Mouse (Mus musculus) ES-E14 (cell line): ENCODE results near the gene Olfr835. TPM values are rescaled to one million over a fixed set of nuclear protein-coding genes. Genes with fewer than 3 reads are reported as not detected.
A peak's percentile ranks its signal among the peaks of the same experiment; 100 is the strongest.

Source experiments
- DNase-seq: peaks from one replicate; pipeline ENCODE4 v3.0.0-alpha.2; 2013; ENCODE audit warnings: low read depth, low spot score
- H3K27ac ChIP-seq: 2 replicates; pipeline ENCODE4 v1.5.1; 2012; ENCODE audit warnings: low read depth, mild to moderate bottlenecking, low read length, moderate library complexity, mixed read lengths; ENCODE audit not compliant: poor library complexity, insufficient read depth, severe bottlenecking
- H3K36me3 ChIP-seq: 2 replicates; pipeline ENCODE4 v1.6.1; 2012; ENCODE audit warnings: mild to moderate bottlenecking, low read length, moderate library complexity, mixed read lengths; ENCODE audit not compliant: control insufficient read depth, poor library complexity, insufficient read depth, severe bottlenecking
- H3K4me1 ChIP-seq, 2 experiments: fragments of 150-350 bp in 1 of 2; sonication (generic) in 1 of 2; 2 replicates each; pipeline ENCODE4 v1.6.1; 2012; ENCODE audit warnings: low read length in 2 of 2, mild to moderate bottlenecking in 1 of 2, mixed read lengths in 1 of 2; ENCODE audit not compliant: control insufficient read depth in 2 of 2, insufficient read depth in 2 of 2, poor library complexity in 1 of 2
- H3K4me3 ChIP-seq, 2 experiments: fragments of 150-350 bp in 1 of 2; sonication (generic) in 1 of 2; 2 replicates each; pipeline ENCODE4 v1.5.1; 2012; ENCODE audit warnings: low read length in 2 of 2, low read depth in 1 of 2, mild to moderate bottlenecking in 1 of 2, mixed read lengths in 1 of 2; ENCODE audit not compliant: insufficient read depth in 1 of 2, poor library complexity in 1 of 2, severe bottlenecking in 1 of 2
- H3K9ac ChIP-seq: 2 replicates; pipeline ENCODE4 v1.6.1; 2012; ENCODE audit warnings: low read depth, mild to moderate bottlenecking, low read length, mixed read lengths; ENCODE audit not compliant: poor library complexity, insufficient read depth, severe bottlenecking
- H3K9me3 ChIP-seq: fragments of 150-350 bp; sonication (generic); 2 replicates; pipeline ENCODE4 v1.6.1; 2012; ENCODE audit warnings: low read depth, mild to moderate bottlenecking, low read length; ENCODE audit not compliant: control insufficient read depth, insufficient read depth
- CHD2 ChIP-seq: IDR thresholded peaks from 2 replicates; pipeline ENCODE4 v1.6.1; 2014; ENCODE audit warnings: mild to moderate bottlenecking, low read depth, low read length, inconsistent platforms
- HCFC1 ChIP-seq: IDR thresholded peaks from 2 replicates; pipeline ENCODE4 v1.6.1; 2012; ENCODE audit warnings: low read length, inconsistent platforms, borderline replicate concordance; ENCODE audit not compliant: insufficient read depth
- MAFK ChIP-seq: IDR thresholded peaks from 2 replicates; pipeline ENCODE4 v1.6.1; 2014; ENCODE audit warnings: mild to moderate bottlenecking, low read depth, low read length, inconsistent platforms; ENCODE audit not compliant: insufficient read depth
- ZC3H11A ChIP-seq: IDR thresholded peaks from 2 replicates; pipeline ENCODE4 v1.6.1; 2012; ENCODE audit warnings: low read depth, mild to moderate bottlenecking, inconsistent platforms, low read length, borderline replicate concordance
- ZNF384 ChIP-seq: IDR thresholded peaks from 2 replicates; pipeline ENCODE4 v1.6.1; 2012; ENCODE audit warnings: low read depth, low read length, inconsistent platforms
- in situ Hi-C, 2 experiments: fragments of 600-800 bp; cut with MboI; formaldehyde crosslinking; loops; one replicate each; pipeline ENCODE4 v1.15.1; 2025; ENCODE audit warnings: low sequenced_read_pairs in 2 of 2, inconsistent platforms in 1 of 2; ENCODE audit not compliant: unreplicated experiment in 2 of 2
- total RNA-seq: library from RNA; depleted of rRNA; stranded (reverse); fragments of 300-350 nt; gene quantifications from 2 replicates; pipeline ENCODE4 v1.2.3, GENCODE M21; 2012; rRNA removed

Gene Olfr835
- total RNA-seq, result not detected in 2 replicates

DNA sequence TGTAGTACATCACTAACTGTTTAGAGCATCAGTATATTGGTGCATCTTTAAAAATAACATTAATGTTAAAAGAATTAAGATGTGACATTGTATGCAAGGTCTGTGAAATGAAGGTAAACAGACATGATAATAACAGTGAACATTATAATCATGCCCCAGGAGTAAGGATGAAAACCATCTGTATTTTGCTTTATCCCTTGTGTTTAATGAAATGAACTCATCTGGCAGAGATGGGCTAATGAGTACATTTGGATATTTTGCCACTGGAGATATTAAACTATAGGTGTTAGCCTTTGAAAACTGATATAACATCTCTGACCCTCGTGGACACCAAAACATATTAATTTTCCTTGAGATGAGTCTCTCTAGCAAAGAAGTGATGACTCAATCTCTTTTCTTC lies at the start of gene Olfr835:
Olfr835 (plus strand) TSS at position 301 of the 400 bp plus-strand sequence.
- H3K9ac ChIP-seq, result no peak within 1 kb of the TSS
- no peaks in the 10 kb centered on the region for H3K36me3 ChIP-seq
- TF ChIP-seq ZNF384 (no peak), MAFK (no peak)
- H3K27ac ChIP-seq, result no peak within 1 kb of the TSS
- DNase-seq, result no peak
- in situ Hi-C loops, result no loop called here
- no peaks in the 10 kb centered on the region for H3K4me1 ChIP-seq
- peaks cover 7% of the 10 kb centered on the region; the same call in 1 of the 2 replicates for H3K9me3 ChIP-seq
- H3K4me3 ChIP-seq, result no peak within 1 kb of the TSS

DNA sequence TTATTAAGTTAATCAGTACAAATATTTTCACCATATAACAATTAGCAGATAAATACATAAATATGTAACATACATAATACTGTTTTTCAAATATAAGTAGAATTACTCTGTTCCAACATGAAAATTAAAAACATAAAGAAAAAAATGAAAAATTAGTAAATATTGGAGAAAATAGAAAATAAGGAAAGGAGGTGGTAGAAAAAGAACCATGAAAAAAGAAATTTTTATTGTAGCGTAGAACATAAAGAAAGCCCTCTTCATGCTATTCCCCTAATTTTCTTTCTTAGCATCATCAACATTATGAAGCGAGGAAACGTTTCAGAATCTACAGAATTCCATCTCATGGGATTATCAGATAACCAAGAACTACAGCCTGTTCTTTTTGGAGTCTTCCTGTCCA lies 44.8 kb upstream of the Olfr835 start, which contains the start of gene Olfr834:
Olfr834 (plus strand) TSS at position 301 of the 400 bp plus-strand sequence.
- Histone ChIP-seq H3K4me1 (no peaks in the 10 kb centered on the region), H3K9me3 (no peaks in the 10 kb centered on the region), H3K27ac (no peak within 1 kb of the TSS), H3K4me3 (no peak within 1 kb of the TSS), H3K36me3 (no peaks in the 10 kb centered on the region), H3K9ac (no peak within 1 kb of the TSS)
- in situ Hi-C loops, result no loop called here
- TF ChIP-seq HCFC1 (no peak), MAFK (no peak), ZC3H11A (no peak), CHD2 (no peak), ZNF384 (no peak)
- no peak for DNase-seq

DNA sequence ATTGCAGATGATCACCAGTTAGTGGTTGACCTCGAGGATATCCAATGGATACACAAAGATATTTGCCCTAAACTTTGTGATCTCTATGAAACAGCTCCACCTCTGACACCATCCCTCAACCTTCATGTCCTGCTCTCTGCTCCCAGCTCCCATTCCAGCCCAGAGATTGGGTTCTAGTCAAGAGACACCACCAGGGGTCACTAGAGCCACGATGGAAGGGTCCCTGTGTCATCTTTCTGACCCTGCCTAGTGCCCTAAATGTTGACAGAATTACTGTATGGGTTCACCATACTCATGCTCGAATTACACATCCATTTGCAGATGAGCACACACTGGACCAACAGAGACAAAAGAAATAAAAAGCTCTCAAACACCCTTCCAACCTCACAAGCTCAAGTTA lies 52.5 kb downstream of the Olfr835 start:
- in situ Hi-C loops, result no loop called here
- no peak overlapping the region for H3K27ac ChIP-seq
- TF ChIP-seq ZC3H11A (peak; percentile 80; the same call in 1 of the 2 replicates), ZNF384 (no peak), CHD2 (no peak)
- no peak overlapping the region for H3K4me3 ChIP-seq
- no peaks in the 10 kb centered on the region for H3K9me3 ChIP-seq
- H3K36me3 ChIP-seq, result no peaks in the 10 kb centered on the region
- H3K9ac ChIP-seq, result no peak overlapping the region
- DNase-seq, result no peak
- no peaks in the 10 kb centered on the region for H3K4me1 ChIP-seq

Other genes with a start within 250 kb of the Olfr835 start
- gene Olfr828, start 213.2 kb upstream of the Olfr835 start, total RNA-seq, result not detected in 2 replicates
- not detected in 2 replicates for gene Olfr829, start 177.8 kb upstream of the Olfr835 start, total RNA-seq
- not detected in 2 replicates for gene Olfr830, start 158.0 kb upstream of the Olfr835 start, total RNA-seq
- gene Olfr832, start 95.6 kb upstream of the Olfr835 start, total RNA-seq, result not detected in 2 replicates
- not detected in 2 replicates for gene Olfr834, start 44.7 kb upstream of the Olfr835 start, total RNA-seq
- gene Olfr836, start 87.6 kb downstream of the Olfr835 start, total RNA-seq, result 1.5 and 1.7 TPM in 2 replicates
- gene Olfr837, start 103.6 kb downstream of the Olfr835 start, total RNA-seq, result 0.69 and 0.80 TPM in 2 replicates
- gene Olfr839-ps1, start 144.6 kb downstream of the Olfr835 start, total RNA-seq, result 0.09 and 0.11 TPM in 2 replicates
- not detected in 2 replicates for gene Olfr843, start 219.3 kb downstream of the Olfr835 start, total RNA-seq